Mouse (Mus musculus): Measurements from ENCODE around the gene Ptpn4.

GRCm38 (mm10) chr1:119795174-119795573 lies 42.2 kb downstream of the Ptpn4 start:
- TF ChIP-seq GATA1 (IDR thresholded peaks at IDR 0.05; ENCODE audit: borderline replicate concordance, low read length) (no peak), FLI1 (IDR thresholded peaks at IDR 0.05; ENCODE audit: low read length) (no peak)

All from megakaryocyte, embryonic 14.5 days (primary cell).